Mouse (Mus musculus) thymus, adult 2 months (tissue): ENCODE measurements around the gene Alg2.

ENCODE experiments used
- CTCF ChIP-seq: fragments of 200-500 bp; IDR thresholded peaks from 2 replicates; pipeline ENCODE4 v1.5.1; 2012; ENCODE audit warnings: mild to moderate bottlenecking, control low read depth, low read length, moderate library complexity, borderline replicate concordance; ENCODE audit not compliant: control insufficient read depth, poor library complexity, insufficient read depth; ENCODE audit errors: extremely low read depth
- POLR2A ChIP-seq: fragments of 200-500 bp; IDR thresholded peaks from 2 replicates; pipeline ENCODE4 v1.6.1; 2012; ENCODE audit warnings: mild to moderate bottlenecking, low read length, control low read depth, moderate library complexity; ENCODE audit not compliant: control insufficient read depth, poor library complexity, insufficient read depth; ENCODE audit errors: extremely low read depth

DNA sequence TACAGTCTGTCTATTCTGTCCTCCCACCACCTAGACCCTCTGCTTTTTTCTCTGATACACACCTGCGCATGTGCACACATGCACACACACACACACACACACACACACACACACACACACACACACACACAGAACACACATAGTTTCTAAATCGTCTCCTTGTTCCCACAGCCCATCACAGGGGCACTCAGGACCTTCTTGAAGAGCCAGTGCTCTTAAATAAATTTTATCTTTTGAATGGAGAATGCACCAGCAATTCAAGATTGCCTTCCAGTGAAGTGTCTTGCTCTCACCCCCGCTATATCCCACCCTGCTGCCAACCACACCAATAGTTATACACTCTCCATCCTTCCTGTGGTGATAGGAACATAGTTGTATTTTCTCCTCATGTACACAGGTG, 51.2 kb downstream of the Alg2 start:
- TF ChIP-seq CTCF (no peak), POLR2A (no peak)
